Mouse (Mus musculus): ENCODE measurements around the gene Stx18.

The Stx18 gene

GRCm38 (mm10) chr5:38136247-38136646, 97.7 kb downstream of the Stx18 start:
- DNase-seq (ENCODE audit: inconsistent ontology term) = no peak

GRCm38 (mm10) chr5:38137163-38137562, 98.6 kb downstream of the Stx18 start:
- DNase-seq (ENCODE audit: inconsistent ontology term) = no peak

- no peak for DNase-seq (ENCODE audit: inconsistent ontology term)
Observed at GRCm38 (mm10) chr5:38140893-38141292, 102.4 kb downstream of the Stx18 start.

- peak; percentile 34 for DNase-seq (ENCODE audit: inconsistent ontology term)
Observed at GRCm38 (mm10) chr5:38146524-38146923, 108.0 kb downstream of the Stx18 start.

- peak; percentile 53 for DNase-seq (ENCODE audit: inconsistent ontology term)
Observed at GRCm38 (mm10) chr5:38151264-38151663, 112.7 kb downstream of the Stx18 start.

- DNase-seq (ENCODE audit: inconsistent ontology term) = no peak
Observed at GRCm38 (mm10) chr5:38152201-38153108, 113.9 kb downstream of the Stx18 start.

- no peak for DNase-seq (ENCODE audit: inconsistent ontology term)
Observed at GRCm38 (mm10) chr5:38153636-38154035, 115.1 kb downstream of the Stx18 start.

GRCm38 (mm10) chr5:38157481-38158020, 119.0 kb downstream of the Stx18 start:
- DNase-seq (ENCODE audit: inconsistent ontology term) = no peak

GRCm38 (mm10) chr5:38158501-38158946, 120.0 kb downstream of the Stx18 start:
- DNase-seq (ENCODE audit: inconsistent ontology term) = no peak

- DNase-seq (ENCODE audit: inconsistent ontology term) = peak; percentile 77
Observed at GRCm38 (mm10) chr5:38158947-38159633, 120.5 kb downstream of the Stx18 start.

GRCm38 (mm10) chr5:38159634-38160413, 121.3 kb downstream of the Stx18 start, which contains the start of gene Nsg1:
Nsg1 (minus strand) TSS chr5:38159907.
- no peak for DNase-seq (ENCODE audit: inconsistent ontology term)

- no peak for DNase-seq (ENCODE audit: inconsistent ontology term)
Observed at GRCm38 (mm10) chr5:38168497-38168896, 130.0 kb downstream of the Stx18 start.

GRCm38 (mm10) chr5:38173766-38174165, 135.2 kb downstream of the Stx18 start:
- peak; percentile 11 for DNase-seq (ENCODE audit: inconsistent ontology term)

- DNase-seq (ENCODE audit: inconsistent ontology term) = no peak
Observed at GRCm38 (mm10) chr5:38174256-38174912, 135.8 kb downstream of the Stx18 start.

- peak; percentile 68 for DNase-seq (ENCODE audit: inconsistent ontology term)
Observed at GRCm38 (mm10) chr5:38184688-38185285, 146.2 kb downstream of the Stx18 start.

GRCm38 (mm10) chr5:38187006-38187405, 148.5 kb downstream of the Stx18 start:
- no peak for DNase-seq (ENCODE audit: inconsistent ontology term)
